Comparison of ENCODE assay signal across 9 mouse cellular contexts in genomic region chr7:27167475-27168094, GRCm38 (mm10). TPM values are rescaled to one million over a fixed set of nuclear protein-coding genes. Genes with fewer than 3 reads are reported as not detected.
DNase-seq lines count a peak whose midpoint lies in the region; ATAC-seq lines count a peak whose summit lies in the region.
"Had no signal": no experiment of that assay in that cellular context is flagged by ENCODE, and none has a peak within 500 bp of the region (broad histone marks: within the 10 kb centered on the region; RNA-seq: fewer than 3 reads in every experiment).

No protein-coding gene starts in this region.

- no peak for DNase-seq in heart, postnatal 36 days
- no peak for DNase-seq in embryonic facial prominence, embryonic 10.5 days (ENCODE audit: low spot score)
- DNase-seq in midbrain, embryonic 14.5 days, result no peak
- no peak for DNase-seq in retina, postnatal 1 day
- DNase-seq in layer of hippocampus, postnatal 36 days, result no peak

- H3K9me3 ChIP-seq in heart, embryonic 15.5 days (replicated peaks), result no peaks in the 10 kb centered on the region
- 0 out of 2 replicates have a peak, but pooled peaks cover 2% of the 10 kb centered on the region for H3K9me3 ChIP-seq in embryonic facial prominence, embryonic 10.5 days
- H3K9me3 ChIP-seq in hindbrain, embryonic 16.5 days (ENCODE audit: control insufficient read depth, low read length), result no peaks in the 10 kb centered on the region
- H3K9me3 ChIP-seq in midbrain, embryonic 14.5 days (ENCODE audit: control insufficient read depth, low read length), result no peaks in the 10 kb centered on the region

- peak overlapping the region; percentile 98 for H3K27ac ChIP-seq in heart, embryonic 15.5 days
- H3K27ac ChIP-seq in embryonic facial prominence, embryonic 10.5 days (replicated peaks), result peak overlapping the region; percentile 98
- H3K27ac ChIP-seq in hindbrain, embryonic 16.5 days (ENCODE audit: low read depth, low read length), result peak overlapping the region; percentile 98
- H3K27ac ChIP-seq in midbrain, embryonic 14.5 days (replicated peaks; ENCODE audit: low read depth, low read length), result peak overlapping the region; percentile 99

- H3K4me1 ChIP-seq in heart, embryonic 15.5 days (replicated peaks), result peaks cover 41% of the 10 kb centered on the region
- peaks cover 42% of the 10 kb centered on the region for H3K4me1 ChIP-seq in embryonic facial prominence, embryonic 10.5 days
- H3K4me1 ChIP-seq in hindbrain, embryonic 16.5 days (ENCODE audit: control insufficient read depth, insufficient read depth, low read depth, low read length), result peaks cover 39% of the 10 kb centered on the region
- peaks cover 35% of the 10 kb centered on the region for H3K4me1 ChIP-seq in midbrain, embryonic 14.5 days (ENCODE audit: control insufficient read depth, insufficient read depth, low read length)

- no peak for ATAC-seq in heart, embryonic 15.5 days (replicated peaks; ENCODE audit: insufficient number of reproducible peaks, insufficient read depth, low FRiP score, low read depth)
- 0 out of 2 replicates have a peak, but pooled peaks have one; percentile 3 for ATAC-seq in hindbrain, embryonic 16.5 days
- no peak for ATAC-seq in midbrain, embryonic 14.5 days (ENCODE audit: low FRiP score, low TSS enrichment)
- ATAC-seq in activated CD4-positive, CD25-positive, alpha-beta regulatory T cell, adult 4 months, result no peak

- intact Hi-C loops in heart, postnatal 36 days (cut with DNase I), result loop anchor here (2.0 to 10.0 kb wide), 2 partner anchors 27 to 317 kb away; partner anchors contain the start of genes BC024978 and Sertad1

- peaks cover 29% of the 10 kb centered on the region for H3K36me3 ChIP-seq in heart, embryonic 15.5 days
- peaks cover 54% of the 10 kb centered on the region for H3K36me3 ChIP-seq in embryonic facial prominence, embryonic 10.5 days (replicated peaks)
- H3K36me3 ChIP-seq in hindbrain, embryonic 16.5 days (ENCODE audit: control insufficient read depth, insufficient read depth, low read length), result peaks cover 7% of the 10 kb centered on the region
- H3K36me3 ChIP-seq in midbrain, embryonic 14.5 days (ENCODE audit: control insufficient read depth, insufficient read depth, low read length), result peaks cover 40% of the 10 kb centered on the region

- peak overlapping the region; percentile 82 for H3K4me2 ChIP-seq in heart, embryonic 15.5 days
- H3K4me2 ChIP-seq in hindbrain, embryonic 16.5 days (ENCODE audit: low read length), result peak overlapping the region; percentile 85
- H3K4me2 ChIP-seq in midbrain, embryonic 14.5 days (ENCODE audit: low read length), result peak overlapping the region; percentile 88

- 73% methylated on average over 11 of the region's 11 CpGs for WGBS in heart, embryonic 15.5 days
- WGBS in embryonic facial prominence, embryonic 10.5 days, result 80% methylated on average over 11 of the region's 11 CpGs
- 77% methylated on average over 11 of the region's 11 CpGs for WGBS in hindbrain, embryonic 16.5 days
- 74% methylated on average over 11 of the region's 11 CpGs for WGBS in midbrain, embryonic 14.5 days

- H3K4me3 ChIP-seq in heart, embryonic 15.5 days, result peak overlapping the region; percentile 66
- peak overlapping the region; percentile 82 for H3K4me3 ChIP-seq in embryonic facial prominence, embryonic 10.5 days
- peak overlapping the region; percentile 81 for H3K4me3 ChIP-seq in hindbrain, embryonic 16.5 days (ENCODE audit: low read length)
- peak overlapping the region; percentile 78 for H3K4me3 ChIP-seq in midbrain, embryonic 14.5 days (replicated peaks; ENCODE audit: low read depth, low read length)

- H3K27me3 ChIP-seq in heart, embryonic 15.5 days, result no peaks in the 10 kb centered on the region
- H3K27me3 ChIP-seq in embryonic facial prominence, embryonic 10.5 days (replicated peaks; ENCODE audit: low read depth, poor library complexity, severe bottlenecking), result no peaks in the 10 kb centered on the region
- H3K27me3 ChIP-seq in hindbrain, embryonic 16.5 days (replicated peaks; ENCODE audit: control insufficient read depth, insufficient read depth, low read length), result no peaks in the 10 kb centered on the region
- no peaks in the 10 kb centered on the region for H3K27me3 ChIP-seq in midbrain, embryonic 14.5 days (ENCODE audit: control insufficient read depth, insufficient read depth, low read length)

- H3K9ac ChIP-seq in heart, embryonic 15.5 days, result peak overlapping the region; percentile 74
- H3K9ac ChIP-seq in hindbrain, embryonic 16.5 days (ENCODE audit: low read depth, low read length), result peak overlapping the region; percentile 91
- H3K9ac ChIP-seq in midbrain, embryonic 14.5 days (replicated peaks; ENCODE audit: low read length), result peak overlapping the region; percentile 87

RNA-seq across cellular contexts. Expression of gene Egln2, which starts 1.0 kb away (rescaled TPM):
- 45.7 and 65.8 TPM in 2 replicates for polyA plus RNA-seq in heart, embryonic 15.5 days (2015; fragmentation: Nextera tagmentation; extraction: Ambion mirVana)
- total RNA-seq in heart, postnatal 36 days (2021), result 10 to 100 TPM; 59.3 to 61.7 TPM
- 77.5 and 81.3 TPM in 2 replicates for polyA plus RNA-seq in embryonic facial prominence, embryonic 10.5 days (2016; fragmentation: Nextera tagmentation; extraction: Ambion mirVana)
- polyA plus RNA-seq in hindbrain, embryonic 16.5 days (2015; fragmentation: Nextera tagmentation; extraction: Ambion mirVana), result 92.7 and 102 TPM in 2 replicates
- 57.3 and 68.7 TPM in 2 replicates for polyA plus RNA-seq in midbrain, embryonic 14.5 days (2014; fragmentation: Nextera tagmentation; extraction: Ambion mirVana)
- 10 to 100 TPM; 12.4 to 14.3 TPM for polyA plus RNA-seq in activated CD4-positive, CD25-positive, alpha-beta regulatory T cell, adult 4 months (2017; shearing (Covaris generic))
- total RNA-seq in layer of hippocampus, postnatal 36 days (2021), result 100 to 1,000 TPM; 102 to 108 TPM

RNA-seq across cellular contexts. Expression of gene Rab4b, which starts 11.1 kb away (rescaled TPM):
- polyA plus RNA-seq in heart, embryonic 15.5 days (2015; fragmentation: Nextera tagmentation; extraction: Ambion mirVana), result 43.0 and 52.6 TPM in 2 replicates
- 10 to 100 TPM; 14.5 to 15.7 TPM for total RNA-seq in heart, postnatal 36 days (2021)
- 60.0 and 63.1 TPM in 2 replicates for polyA plus RNA-seq in embryonic facial prominence, embryonic 10.5 days (2016; fragmentation: Nextera tagmentation; extraction: Ambion mirVana)
- 112 and 118 TPM in 2 replicates for polyA plus RNA-seq in hindbrain, embryonic 16.5 days (2015; fragmentation: Nextera tagmentation; extraction: Ambion mirVana)
- 87.7 and 99.6 TPM in 2 replicates for polyA plus RNA-seq in midbrain, embryonic 14.5 days (2014; fragmentation: Nextera tagmentation; extraction: Ambion mirVana)
- 100 to 1,000 TPM; 126 to 166 TPM for polyA plus RNA-seq in activated CD4-positive, CD25-positive, alpha-beta regulatory T cell, adult 4 months (2017; shearing (Covaris generic))
- 10 to 100 TPM; 93.5 to 98.7 TPM for total RNA-seq in layer of hippocampus, postnatal 36 days (2021)

RNA-seq across cellular contexts. Expression of gene Gm21983, which starts 13.3 kb away (rescaled TPM):
- polyA plus RNA-seq in heart, embryonic 15.5 days (2015; fragmentation: Nextera tagmentation; extraction: Ambion mirVana), result not detected in 2 replicates
- not detected for total RNA-seq in heart, postnatal 36 days (2021)
- 1.3 TPM in 1 of 2 replicates, not detected in the other for polyA plus RNA-seq in embryonic facial prominence, embryonic 10.5 days (2016; fragmentation: Nextera tagmentation; extraction: Ambion mirVana)
- polyA plus RNA-seq in hindbrain, embryonic 16.5 days (2015; fragmentation: Nextera tagmentation; extraction: Ambion mirVana), result not detected in 2 replicates
- not detected in 2 replicates for polyA plus RNA-seq in midbrain, embryonic 14.5 days (2014; fragmentation: Nextera tagmentation; extraction: Ambion mirVana)
- polyA plus RNA-seq in activated CD4-positive, CD25-positive, alpha-beta regulatory T cell, adult 4 months (2017; shearing (Covaris generic)), result under 1 TPM in 1 of 2 experiments, not detected in 1; 0.52 TPM
- not detected for total RNA-seq in layer of hippocampus, postnatal 36 days (2021)
- polyA plus RNA-seq: large intestine, adult 2 months had no signal

RNA-seq across cellular contexts. Expression of gene Mia, which starts 13.4 kb away (rescaled TPM):
- 4.9 and 12.8 TPM in 2 replicates for polyA plus RNA-seq in heart, embryonic 15.5 days (2015; fragmentation: Nextera tagmentation; extraction: Ambion mirVana)
- total RNA-seq in heart, postnatal 36 days (2021), result not detected
- 0.62 and 1.5 TPM in 2 replicates for polyA plus RNA-seq in embryonic facial prominence, embryonic 10.5 days (2016; fragmentation: Nextera tagmentation; extraction: Ambion mirVana)
- polyA plus RNA-seq in hindbrain, embryonic 16.5 days (2015; fragmentation: Nextera tagmentation; extraction: Ambion mirVana), result 30.3 and 40.5 TPM in 2 replicates
- polyA plus RNA-seq in midbrain, embryonic 14.5 days (2014; fragmentation: Nextera tagmentation; extraction: Ambion mirVana), result 6.8 and 8.1 TPM in 2 replicates
- under 1 TPM in 1 of 2 experiments, not detected in 1; 0.34 TPM for polyA plus RNA-seq in activated CD4-positive, CD25-positive, alpha-beta regulatory T cell, adult 4 months (2017; shearing (Covaris generic))
- 1 to 10 TPM; 1.8 to 2.0 TPM for total RNA-seq in layer of hippocampus, postnatal 36 days (2021)

RNA-seq across cellular contexts. Expression of gene Cyp2t4, which starts 14.1 kb away (rescaled TPM):
- polyA plus RNA-seq in heart, embryonic 15.5 days (2015; fragmentation: Nextera tagmentation; extraction: Ambion mirVana), result 0.11 TPM in 1 of 2 replicates, not detected in the other
- not detected for total RNA-seq in heart, postnatal 36 days (2021)
- polyA plus RNA-seq in embryonic facial prominence, embryonic 10.5 days (2016; fragmentation: Nextera tagmentation; extraction: Ambion mirVana), result 0.09 and 0.16 TPM in 2 replicates
- 0.13 and 0.30 TPM in 2 replicates for polyA plus RNA-seq in hindbrain, embryonic 16.5 days (2015; fragmentation: Nextera tagmentation; extraction: Ambion mirVana)
- polyA plus RNA-seq in midbrain, embryonic 14.5 days (2014; fragmentation: Nextera tagmentation; extraction: Ambion mirVana), result 0.18 and 0.22 TPM in 2 replicates
- polyA plus RNA-seq in activated CD4-positive, CD25-positive, alpha-beta regulatory T cell, adult 4 months (2017; shearing (Covaris generic)), result under 1 TPM in 1 of 2 experiments, not detected in 1; 0.41 TPM
- not detected for total RNA-seq in layer of hippocampus, postnatal 36 days (2021)
- polyA plus RNA-seq: large intestine, adult 2 months had no signal
